Mouse (Mus musculus): ENCODE data around the gene Tmem121. TPM values are rescaled to one million over a fixed set of nuclear protein-coding genes. Genes with fewer than 3 reads are reported as not detected.

The Tmem121 gene
- polyA plus RNA-seq, 1 experiment from 2014 or later: 9.0 TPM

GRCm38 (mm10) chr12:113201301-113201700 is 15.6 kb downstream of the Tmem121 start:
- no peak for ATAC-seq (ENCODE audit: borderline replicate concordance, extremely low read depth, low FRiP score, low TSS enrichment)
- Histone ChIP-seq H3K9me3 (no peaks in the 10 kb centered on the region), H3K27me3 (no peaks in the 10 kb centered on the region), H3K9ac (no peak overlapping the region), H3K4me1 (no peaks in the 10 kb centered on the region), H3K4me3 (no peak overlapping the region), H3K36me3 (no peaks in the 10 kb centered on the region), H3K4me2 (no peak overlapping the region), H3K27ac (no peak overlapping the region)
- 80% methylated on average over 4 of the region's 4 CpGs for WGBS

- Histone ChIP-seq H3K36me3 (no peaks in the 10 kb centered on the region), H3K9ac (no peak overlapping the region), H3K27ac (no peak overlapping the region)
Observed at GRCm38 (mm10) chr12:113202008-113202407, 16.3 kb downstream of the Tmem121 start.

GRCm38 (mm10) chr12:113203522-113203921 is 17.8 kb downstream of the Tmem121 start:
- Histone ChIP-seq H3K27me3 (no peaks in the 10 kb centered on the region), H3K27ac (no peak overlapping the region), H3K36me3 (no peaks in the 10 kb centered on the region), H3K4me3 (no peak overlapping the region), H3K4me1 (no peaks in the 10 kb centered on the region), H3K9ac (no peak overlapping the region), H3K9me3 (no peaks in the 10 kb centered on the region), H3K4me2 (no peak overlapping the region)
- ATAC-seq (ENCODE audit: borderline replicate concordance, extremely low read depth, low FRiP score, low TSS enrichment): no peak
- WGBS: 72% methylated on average over 7 of the region's 7 CpGs

More at GRCm38 (mm10) chr12:113202008-113202407, 16.3 kb downstream of the Tmem121 start:
- no peak for ATAC-seq (ENCODE audit: borderline replicate concordance, extremely low read depth, low FRiP score, low TSS enrichment)
- Histone ChIP-seq H3K4me1 (no peaks in the 10 kb centered on the region), H3K4me3 (no peak overlapping the region), H3K9me3 (no peaks in the 10 kb centered on the region), H3K4me2 (no peak overlapping the region), H3K27me3 (no peaks in the 10 kb centered on the region)

GRCm38 (mm10) chr12:113205251-113205942 is 19.7 kb downstream of the Tmem121 start:
- H3K27ac ChIP-seq: no peak overlapping the region
- no peaks in the 10 kb centered on the region for H3K4me1 ChIP-seq
- no peak overlapping the region for H3K9ac ChIP-seq
- no peaks in the 10 kb centered on the region for H3K36me3 ChIP-seq
- no peak for ATAC-seq (ENCODE audit: borderline replicate concordance, extremely low read depth, low FRiP score, low TSS enrichment)
- H3K27me3 ChIP-seq: no peaks in the 10 kb centered on the region
- 88% methylated on average over 7 of the region's 7 CpGs for WGBS
- no peaks in the 10 kb centered on the region for H3K9me3 ChIP-seq
- H3K4me3 ChIP-seq: no peak overlapping the region
- H3K4me2 ChIP-seq: no peak overlapping the region

GRCm38 (mm10) chr12:113207737-113208136 is 22.0 kb downstream of the Tmem121 start:
- H3K36me3 ChIP-seq: no peaks in the 10 kb centered on the region
- H3K27me3 ChIP-seq: no peaks in the 10 kb centered on the region
- 70% methylated on average over 6 of the region's 6 CpGs for WGBS
- ATAC-seq (ENCODE audit: borderline replicate concordance, extremely low read depth, low FRiP score, low TSS enrichment): no peak
- H3K4me1 ChIP-seq: no peaks in the 10 kb centered on the region
- H3K4me3 ChIP-seq: no peak overlapping the region
- H3K27ac ChIP-seq: no peak overlapping the region
- H3K9me3 ChIP-seq: no peaks in the 10 kb centered on the region
- no peak overlapping the region for H3K9ac ChIP-seq
- H3K4me2 ChIP-seq: no peak overlapping the region

GRCm38 (mm10) chr12:113210586-113211378 is 25.1 kb downstream of the Tmem121 start:
- Histone ChIP-seq H3K4me2 (no peak overlapping the region), H3K4me1 (no peaks in the 10 kb centered on the region), H3K4me3 (no peak overlapping the region), H3K9me3 (no peaks in the 10 kb centered on the region), H3K27me3 (no peaks in the 10 kb centered on the region), H3K27ac (no peak overlapping the region), H3K36me3 (no peaks in the 10 kb centered on the region), H3K9ac (no peak overlapping the region)
- no peak for ATAC-seq (ENCODE audit: borderline replicate concordance, extremely low read depth, low FRiP score, low TSS enrichment)
- WGBS: 78% methylated on average over 17 of the region's 17 CpGs

- no peak overlapping the region for H3K4me2 ChIP-seq
- no peak overlapping the region for H3K9ac ChIP-seq
- no peak for ATAC-seq (ENCODE audit: borderline replicate concordance, extremely low read depth, low FRiP score, low TSS enrichment)
- H3K36me3 ChIP-seq: no peaks in the 10 kb centered on the region
- no peaks in the 10 kb centered on the region for H3K4me1 ChIP-seq
- H3K4me3 ChIP-seq: no peak overlapping the region
- WGBS: 77% methylated on average over 5 of the region's 5 CpGs
- H3K9me3 ChIP-seq: no peaks in the 10 kb centered on the region
- no peak overlapping the region for H3K27ac ChIP-seq
- no peaks in the 10 kb centered on the region for H3K27me3 ChIP-seq
Observed at GRCm38 (mm10) chr12:113211772-113212171, 26.0 kb downstream of the Tmem121 start.

GRCm38 (mm10) chr12:113212326-113212924 is 26.7 kb downstream of the Tmem121 start:
- no peaks in the 10 kb centered on the region for H3K9me3 ChIP-seq
- no peaks in the 10 kb centered on the region for H3K27me3 ChIP-seq
- 81% methylated on average over 10 of the region's 10 CpGs for WGBS
- no peak overlapping the region for H3K27ac ChIP-seq
- H3K4me2 ChIP-seq: no peak overlapping the region
- no peak overlapping the region for H3K4me3 ChIP-seq
- no peaks in the 10 kb centered on the region for H3K4me1 ChIP-seq
- no peak for ATAC-seq (ENCODE audit: borderline replicate concordance, extremely low read depth, low FRiP score, low TSS enrichment)
- no peaks in the 10 kb centered on the region for H3K36me3 ChIP-seq
- no peak overlapping the region for H3K9ac ChIP-seq

GRCm38 (mm10) chr12:113213226-113213625 is 27.5 kb downstream of the Tmem121 start:
- no peak overlapping the region for H3K4me2 ChIP-seq
- no peaks in the 10 kb centered on the region for H3K9me3 ChIP-seq
- ATAC-seq (ENCODE audit: borderline replicate concordance, extremely low read depth, low FRiP score, low TSS enrichment): no peak
- H3K27me3 ChIP-seq: no peaks in the 10 kb centered on the region
- H3K27ac ChIP-seq: no peak overlapping the region
- H3K4me1 ChIP-seq: no peaks in the 10 kb centered on the region
- H3K9ac ChIP-seq: no peak overlapping the region
- H3K4me3 ChIP-seq: no peak overlapping the region
- 51% methylated on average over 2 of the region's 2 CpGs for WGBS
- no peaks in the 10 kb centered on the region for H3K36me3 ChIP-seq

- Histone ChIP-seq H3K9me3 (no peaks in the 10 kb centered on the region), H3K4me1 (no peaks in the 10 kb centered on the region), H3K9ac (no peak overlapping the region), H3K4me3 (no peak overlapping the region), H3K27ac (no peak overlapping the region), H3K36me3 (no peaks in the 10 kb centered on the region), H3K4me2 (no peak overlapping the region), H3K27me3 (no peaks in the 10 kb centered on the region)
- 82% methylated on average over 25 of the region's 25 CpGs for WGBS
- no peak for ATAC-seq (ENCODE audit: borderline replicate concordance, extremely low read depth, low FRiP score, low TSS enrichment)
Observed at GRCm38 (mm10) chr12:113214072-113214808, 28.5 kb downstream of the Tmem121 start.

- Histone ChIP-seq H3K9ac (no peak overlapping the region), H3K27me3 (no peaks in the 10 kb centered on the region), H3K36me3 (no peaks in the 10 kb centered on the region), H3K4me3 (no peak overlapping the region), H3K4me2 (no peak overlapping the region), H3K27ac (no peak overlapping the region), H3K9me3 (no peaks in the 10 kb centered on the region), H3K4me1 (no peaks in the 10 kb centered on the region)
- WGBS: 66% methylated on average over 16 of the region's 16 CpGs
- no peak for ATAC-seq (ENCODE audit: borderline replicate concordance, extremely low read depth, low FRiP score, low TSS enrichment)
Observed at GRCm38 (mm10) chr12:113214972-113215666, 29.4 kb downstream of the Tmem121 start.
